Mouse (Mus musculus) kidney, postnatal 10 days (tissue): ENCODE measurements around the gene Nr2c2ap.
A peak's percentile ranks its signal among the peaks of the same experiment; 100 is the strongest.

Experiments used
- DNase-seq: peaks from one replicate; pipeline ENCODE4 v3.0.0; 2021; ENCODE audit warnings: mixed read lengths

The Nr2c2ap gene

GRCm38 (mm10) chr8:70122863-70123262, 8.3 kb upstream of the Nr2c2ap start:
- no peak for DNase-seq

GRCm38 (mm10) chr8:70124992-70125391, 6.1 kb upstream of the Nr2c2ap start:
- DNase-seq: no peak

GRCm38 (mm10) chr8:70128435-70128834, 2.7 kb upstream of the Nr2c2ap start:
- peak; percentile 40 for DNase-seq

GRCm38 (mm10) chr8:70129309-70129952, 1.7 kb upstream of the Nr2c2ap start:
- peak; percentile 34 for DNase-seq

GRCm38 (mm10) chr8:70130066-70130465, 1.1 kb upstream of the Nr2c2ap start:
- DNase-seq: no peak

- DNase-seq: no peak
Measured at GRCm38 (mm10) chr8:70134086-70134485, 3.0 kb downstream of the Nr2c2ap start.

GRCm38 (mm10) chr8:70134931-70135330, 3.8 kb downstream of the Nr2c2ap start:
- no peak for DNase-seq

- no peak for DNase-seq
Measured at GRCm38 (mm10) chr8:70136591-70136990, 5.5 kb downstream of the Nr2c2ap start.

GRCm38 (mm10) chr8:70137890-70138289, 6.8 kb downstream of the Nr2c2ap start:
- DNase-seq: no peak

GRCm38 (mm10) chr8:70139026-70139857, 8.1 kb downstream of the Nr2c2ap start, which contains the start of the genes Rfxank, Borcs8 and Mef2b:
Rfxank (minus strand) TSS chr8:70139154.
Borcs8 (plus strand) TSS chr8:70139499.
Mef2b (plus strand) TSS chr8:70139711.
- DNase-seq: peak; percentile 100

- DNase-seq: no peak
Measured at GRCm38 (mm10) chr8:70139981-70140380, 8.8 kb downstream of the Nr2c2ap start.

- DNase-seq: no peak
Measured at GRCm38 (mm10) chr8:70147678-70148607, 16.8 kb downstream of the Nr2c2ap start.

GRCm38 (mm10) chr8:70150158-70150557, 19.0 kb downstream of the Nr2c2ap start:
- no peak for DNase-seq

- peak; percentile 88 for DNase-seq
Measured at GRCm38 (mm10) chr8:70152537-70153257, 21.6 kb downstream of the Nr2c2ap start.

- no peak for DNase-seq
Measured at GRCm38 (mm10) chr8:70157240-70157800, 26.2 kb downstream of the Nr2c2ap start.

- peak; percentile 85 for DNase-seq
Measured at GRCm38 (mm10) chr8:70158069-70158853, 27.1 kb downstream of the Nr2c2ap start.

GRCm38 (mm10) chr8:70159211-70159610, 28.1 kb downstream of the Nr2c2ap start:
- no peak for DNase-seq

GRCm38 (mm10) chr8:70160015-70160414, 28.9 kb downstream of the Nr2c2ap start:
- DNase-seq: no peak

- DNase-seq: no peak
Measured at GRCm38 (mm10) chr8:70163316-70163715, 32.2 kb downstream of the Nr2c2ap start.

- peak; percentile 84 for DNase-seq
Measured at GRCm38 (mm10) chr8:70166504-70167110, 35.5 kb downstream of the Nr2c2ap start.

- no peak for DNase-seq
Measured at GRCm38 (mm10) chr8:70170116-70170515, 39.0 kb downstream of the Nr2c2ap start.
